Mouse (Mus musculus) intestine, embryonic 16.5 days (tissue): ENCODE measurements around the gene Gm29797. TPM values are rescaled to one million over a fixed set of nuclear protein-coding genes. Genes with fewer than 3 reads are reported as not detected.

Experiments used
- ATAC-seq: fragments of 200-750 bp; cut with Nextera tagmentation; 2 replicates; pipeline ENCODE4 v1.8.0; 2017; ENCODE audit warnings: moderate TSS enrichment, moderate library complexity
- H3K27ac ChIP-seq: fragments of 300-500 bp; sonication (generic); 2 replicates; pipeline ENCODE4 v1.5.1; 2014; ENCODE audit warnings: mild to moderate bottlenecking, low read length
- H3K27me3 ChIP-seq: fragments of 300-500 bp; sonication (generic); replicated peaks from 2 replicates; pipeline ENCODE4 v1.6.1; 2014; ENCODE audit warnings: low read length, control low read depth, mixed read lengths; ENCODE audit not compliant: control insufficient read depth, insufficient read depth
- H3K36me3 ChIP-seq: fragments of 300-500 bp; sonication (generic); 2 replicates; pipeline ENCODE4 v1.6.1; 2014; ENCODE audit warnings: low read length, control low read depth; ENCODE audit not compliant: control insufficient read depth, insufficient read depth
- H3K4me1 ChIP-seq: fragments of 300-500 bp; sonication (generic); 2 replicates; pipeline ENCODE4 v1.6.1; 2014; ENCODE audit warnings: low read length, control low read depth, mixed read lengths; ENCODE audit not compliant: control insufficient read depth, insufficient read depth
- H3K4me2 ChIP-seq: fragments of 300-500 bp; sonication (generic); 2 replicates; pipeline ENCODE4 v1.6.1; 2014; ENCODE audit warnings: low read depth, low read length, control low read depth
- H3K4me3 ChIP-seq: fragments of 300-500 bp; sonication (generic); 2 replicates; pipeline ENCODE4 v1.5.1; 2014; ENCODE audit warnings: mild to moderate bottlenecking, low read length
- H3K9ac ChIP-seq: fragments of 300-500 bp; sonication (generic); 2 replicates; pipeline ENCODE4 v1.6.1; 2014; ENCODE audit warnings: low read depth, low read length
- H3K9me3 ChIP-seq: fragments of 300-500 bp; sonication (generic); 2 replicates; pipeline ENCODE4 v1.6.1; 2016; ENCODE audit warnings: low read length, control low read depth; ENCODE audit not compliant: control insufficient read depth
- WGBS: fragments of 180-500 bp; shearing (Covaris S2); extraction: QIAGEN DNeasy Blood & Tissue Kit; methylation state at CpG from one replicate; pipeline ENCODE4 v1.1.7; 2014; 5-methylcytosine and 5-hydroxymethylcytosine counted together
- polyA plus RNA-seq: library from polyadenylated mRNA; unstranded; fragments of >200 nt; fragmentation: Nextera tagmentation; extraction: Ambion mirVana; gene quantifications from 2 replicates; pipeline ENCODE4 v1.2.1, GENCODE M21; 2015

The Gm29797 gene
- polyA plus RNA-seq, 1 experiment from 2014 or later = 3.0 TPM

DNA sequence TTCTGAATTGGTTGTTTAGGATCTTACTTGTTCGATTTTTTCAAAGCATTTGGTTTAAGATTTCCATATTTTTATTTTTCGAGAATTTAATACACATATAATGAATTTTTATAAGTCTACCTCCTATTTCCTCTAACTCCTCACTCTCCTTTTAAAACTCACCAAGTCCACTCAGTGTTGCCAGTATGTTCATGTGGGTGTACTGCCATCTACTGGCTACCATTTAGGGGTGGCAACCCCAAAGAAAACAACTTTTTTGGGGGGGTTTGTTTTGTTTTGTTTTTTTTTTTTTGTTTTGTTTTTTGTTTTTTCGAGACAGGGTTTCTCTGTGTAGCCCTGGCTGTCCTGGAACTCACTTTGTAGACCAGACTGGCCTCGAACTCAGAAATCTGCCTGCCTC lies 49.8 kb downstream of the Gm29797 start:
- no peaks in the 10 kb centered on the region for H3K4me1 ChIP-seq
- no peak overlapping the region for H3K4me3 ChIP-seq
- no peak for ATAC-seq
- H3K9ac ChIP-seq = no peak overlapping the region
- no peaks in the 10 kb centered on the region for H3K9me3 ChIP-seq
- WGBS = 45% methylated on average over 4 of the region's 4 CpGs
- H3K4me2 ChIP-seq = no peak overlapping the region
- H3K27me3 ChIP-seq = no peaks in the 10 kb centered on the region
- H3K36me3 ChIP-seq = no peaks in the 10 kb centered on the region
- H3K27ac ChIP-seq = no peak overlapping the region

Other genes with a start within 250 kb of the Gm29797 start
- gene Zbtb46, start 197.6 kb upstream of the Gm29797 start, polyA plus RNA-seq = 6.1 and 6.5 TPM in 2 replicates
- 0.07 and 0.10 TPM in 2 replicates for gene Abhd16b, start 163.8 kb upstream of the Gm29797 start, polyA plus RNA-seq
- gene Tpd52l2, start 159.9 kb upstream of the Gm29797 start, polyA plus RNA-seq = 122 and 134 TPM in 2 replicates
- gene Dnajc5, start 136.5 kb upstream of the Gm29797 start, polyA plus RNA-seq = 73.5 and 74.1 TPM in 2 replicates
- gene Uckl1, start 72.1 kb upstream of the Gm29797 start, polyA plus RNA-seq = 75.0 and 78.0 TPM in 2 replicates
- 52.2 and 52.7 TPM in 2 replicates for gene Prpf6, start 65.2 kb upstream of the Gm29797 start, polyA plus RNA-seq
- 20.5 and 20.9 TPM in 2 replicates for gene Zfp512b, start 64.2 kb upstream of the Gm29797 start, polyA plus RNA-seq
- 23.9 TPM in 2 replicates for gene Samd10, start 57.8 kb upstream of the Gm29797 start, polyA plus RNA-seq
- gene Sox18, start 14.6 kb downstream of the Gm29797 start, polyA plus RNA-seq = 28.9 and 30.1 TPM in 2 replicates
- 15.1 and 16.4 TPM in 2 replicates for gene Tcea2, start 23.3 kb downstream of the Gm29797 start, polyA plus RNA-seq
- gene Rgs19, start 36.9 kb downstream of the Gm29797 start, polyA plus RNA-seq = 36.1 and 39.6 TPM in 2 replicates
- not detected in 2 replicates for gene Lkaaear1, start 41.4 kb downstream of the Gm29797 start, polyA plus RNA-seq
- 1.2 and 1.7 TPM in 2 replicates for gene Oprl1, start 58.0 kb downstream of the Gm29797 start, polyA plus RNA-seq
- 1.4 and 1.7 TPM in 2 replicates for gene Myt1, start 106.3 kb downstream of the Gm29797 start, polyA plus RNA-seq
- gene Pcmtd2, start 180.8 kb downstream of the Gm29797 start, polyA plus RNA-seq = 25.6 and 29.1 TPM in 2 replicates
- 74.9 and 77.5 TPM in 2 replicates for gene Polr3k, start 207.3 kb downstream of the Gm29797 start, polyA plus RNA-seq